In genomic region chr6:61898238-61898637, GRCm38 (mm10) we compare ENCODE assay signal across 27 mouse cellular contexts.
DNase-seq lines count a peak whose midpoint lies in the region; ATAC-seq and TF ChIP-seq lines count a peak whose summit lies in the region.
"Had no signal": no experiment of that assay in that cellular context is flagged by ENCODE, and none has a peak within 500 bp of the region (broad histone marks: within the 10 kb centered on the region; RNA-seq: fewer than 3 reads in every experiment).

No protein-coding gene starts in this region.

- no peaks in the 10 kb centered on the region for H3K27me3 ChIP-seq in hindbrain, embryonic 16.5 days (replicated peaks; ENCODE audit: control insufficient read depth, insufficient read depth, low read length)
- H3K27me3 ChIP-seq in hindbrain, embryonic 11.5 days (ENCODE audit: control insufficient read depth, insufficient read depth, low read length) = no peaks in the 10 kb centered on the region
- H3K27me3 ChIP-seq in hindbrain, postnatal 0 days (ENCODE audit: insufficient read depth, low read length) = no peaks in the 10 kb centered on the region
- H3K27me3 ChIP-seq in midbrain, postnatal 0 days (ENCODE audit: insufficient read depth, low read length) = no peaks in the 10 kb centered on the region
- H3K27me3 ChIP-seq: embryonic facial prominence, embryonic 13.5 days; forebrain, embryonic 12.5 days; forebrain, embryonic 15.5 days; heart, embryonic 12.5 days; heart, embryonic 15.5 days had no signal

- H3K36me3 ChIP-seq in hindbrain, embryonic 16.5 days (ENCODE audit: control insufficient read depth, insufficient read depth, low read length) = no peaks in the 10 kb centered on the region
- no peaks in the 10 kb centered on the region for H3K36me3 ChIP-seq in hindbrain, embryonic 11.5 days (ENCODE audit: control insufficient read depth, insufficient read depth, low read length)
- H3K36me3 ChIP-seq in hindbrain, postnatal 0 days (ENCODE audit: insufficient read depth, low read length) = no peaks in the 10 kb centered on the region
- no peaks in the 10 kb centered on the region for H3K36me3 ChIP-seq in midbrain, postnatal 0 days (ENCODE audit: insufficient read depth, low read length)
- H3K36me3 ChIP-seq: embryonic facial prominence, embryonic 10.5 days; embryonic facial prominence, embryonic 13.5 days; forebrain, embryonic 12.5 days; forebrain, embryonic 15.5 days; heart, embryonic 12.5 days; heart, embryonic 15.5 days had no signal

- H3K27ac ChIP-seq in hindbrain, embryonic 16.5 days (ENCODE audit: low read depth, low read length) = no peak overlapping the region; the same call in 1 of the 2 replicates
- no peak overlapping the region for H3K27ac ChIP-seq in hindbrain, embryonic 11.5 days (ENCODE audit: low read depth, low read length)
- no peak overlapping the region for H3K27ac ChIP-seq in hindbrain, postnatal 0 days
- H3K27ac ChIP-seq in midbrain, postnatal 0 days (ENCODE audit: low read depth, low read length) = no peak overlapping the region
- H3K27ac ChIP-seq: embryonic facial prominence, embryonic 10.5 days; embryonic facial prominence, embryonic 13.5 days; forebrain, embryonic 12.5 days; forebrain, embryonic 15.5 days; heart, embryonic 15.5 days had no signal

- H3K9me3 ChIP-seq in hindbrain, embryonic 16.5 days (ENCODE audit: control insufficient read depth, low read length) = no peaks in the 10 kb centered on the region
- no peaks in the 10 kb centered on the region for H3K9me3 ChIP-seq in hindbrain, embryonic 11.5 days (ENCODE audit: control insufficient read depth, low read length)
- H3K9me3 ChIP-seq in hindbrain, postnatal 0 days (ENCODE audit: low read length) = no peaks in the 10 kb centered on the region
- H3K9me3 ChIP-seq in midbrain, postnatal 0 days (ENCODE audit: low read length) = no peaks in the 10 kb centered on the region
- H3K9me3 ChIP-seq: embryonic facial prominence, embryonic 10.5 days; embryonic facial prominence, embryonic 13.5 days; forebrain, embryonic 12.5 days; forebrain, embryonic 15.5 days; heart, embryonic 12.5 days; heart, embryonic 15.5 days had no signal

- no peak for TF ChIP-seq CTCF in brain, embryonic 14.5 days (IDR thresholded peaks at IDR 0.05; ENCODE audit: borderline replicate concordance, extremely low read depth, insufficient read depth, insufficient read length)
- TF ChIP-seq CTCF in hindbrain, postnatal 0 days (IDR thresholded peaks at IDR 0.05; ENCODE audit: low read depth) = no peak
- TF ChIP-seq CTCF in midbrain, postnatal 0 days (IDR thresholded peaks at IDR 0.05) = peak; percentile 2; the same call in 1 of the 2 replicates

- no peak for TF ChIP-seq POLR2A in brain, embryonic 14.5 days (IDR thresholded peaks at IDR 0.05; ENCODE audit: borderline replicate concordance, extremely low read depth, insufficient read depth, insufficient read length, poor library complexity, severe bottlenecking)

- DNase-seq in hindbrain, embryonic 11.5 days (ENCODE audit: low spot score) = no peak
- peak; percentile 39 for DNase-seq in brain, embryonic 14.5 days (ENCODE audit: low read depth)
- DNase-seq in hindbrain, postnatal 0 days (ENCODE audit: low spot score) = peak; percentile 28
- DNase-seq in midbrain, postnatal 0 days (ENCODE audit: low spot score) = peak; percentile 30
- DNase-seq in MN1 (ENCODE audit: low spot score) = no peak
- DNase-seq: adrenal gland, postnatal 10 days; adrenal gland, postnatal 36 days; cerebellum, adult 11 months; cerebellum, adult 8-10 months; cerebellum, postnatal 10 days; cerebellum, postnatal 36 days; embryo, embryonic 11 days; gastrocnemius, postnatal 25 days; heart, adult 18-20 months; heart, postnatal 10 days; heart, postnatal 36 days had no signal

- H3K4me1 ChIP-seq in hindbrain, embryonic 16.5 days (ENCODE audit: control insufficient read depth, insufficient read depth, low read depth, low read length) = no peaks in the 10 kb centered on the region
- H3K4me1 ChIP-seq in hindbrain, embryonic 11.5 days (replicated peaks; ENCODE audit: control insufficient read depth, insufficient read depth, low read length) = no peaks in the 10 kb centered on the region
- H3K4me1 ChIP-seq in hindbrain, postnatal 0 days (ENCODE audit: insufficient read depth, low read length) = no peaks in the 10 kb centered on the region
- H3K4me1 ChIP-seq in midbrain, postnatal 0 days (ENCODE audit: insufficient read depth, low read length) = no peaks in the 10 kb centered on the region
- H3K4me1 ChIP-seq: embryonic facial prominence, embryonic 10.5 days; embryonic facial prominence, embryonic 13.5 days; forebrain, embryonic 12.5 days; forebrain, embryonic 15.5 days; heart, embryonic 12.5 days; heart, embryonic 15.5 days had no signal

- H3K4me3 ChIP-seq in hindbrain, embryonic 16.5 days (ENCODE audit: low read length) = no peak overlapping the region
- no peak overlapping the region for H3K4me3 ChIP-seq in hindbrain, embryonic 11.5 days (ENCODE audit: low read depth, low read length)
- H3K4me3 ChIP-seq in hindbrain, postnatal 0 days (ENCODE audit: low read length) = no peak overlapping the region
- no peak overlapping the region for H3K4me3 ChIP-seq in midbrain, postnatal 0 days (ENCODE audit: low read depth, low read length)
- H3K4me3 ChIP-seq: embryonic facial prominence, embryonic 10.5 days; embryonic facial prominence, embryonic 13.5 days; erythroblast, embryonic 14.5 days; forebrain, embryonic 12.5 days; forebrain, embryonic 15.5 days; heart, embryonic 12.5 days; heart, embryonic 15.5 days had no signal

- ATAC-seq in hindbrain, embryonic 16.5 days = 0 out of 2 replicates have a peak, but pooled peaks have one; percentile 45
- no peak for ATAC-seq in hindbrain, embryonic 11.5 days (ENCODE audit: low FRiP score)
- no peak for ATAC-seq in hindbrain, postnatal 0 days
- no peak for ATAC-seq in midbrain, postnatal 0 days (ENCODE audit: low FRiP score)
- ATAC-seq: CD4-positive, CD25-positive, alpha-beta regulatory T cell, adult 4 months; forebrain, embryonic 15.5 days; intestine, postnatal 0 days; Patski had no signal

- no peak overlapping the region for H3K4me2 ChIP-seq in hindbrain, embryonic 16.5 days (ENCODE audit: low read length)
- no peak overlapping the region for H3K4me2 ChIP-seq in hindbrain, embryonic 11.5 days (replicated peaks; ENCODE audit: low read depth, low read length)
- no peak overlapping the region for H3K4me2 ChIP-seq in hindbrain, postnatal 0 days (ENCODE audit: low read depth, low read length)
- no peak overlapping the region for H3K4me2 ChIP-seq in midbrain, postnatal 0 days (ENCODE audit: low read depth, low read length, poor library complexity, severe bottlenecking)
- H3K4me2 ChIP-seq: embryonic facial prominence, embryonic 13.5 days; forebrain, embryonic 12.5 days; forebrain, embryonic 15.5 days; heart, embryonic 12.5 days; heart, embryonic 15.5 days had no signal

- no peak overlapping the region for H3K9ac ChIP-seq in hindbrain, embryonic 16.5 days (ENCODE audit: low read depth, low read length)
- no peak overlapping the region for H3K9ac ChIP-seq in hindbrain, embryonic 11.5 days (ENCODE audit: low read depth, low read length)
- no peak overlapping the region for H3K9ac ChIP-seq in hindbrain, postnatal 0 days (replicated peaks; ENCODE audit: low read length)
- H3K9ac ChIP-seq in midbrain, postnatal 0 days (replicated peaks; ENCODE audit: low read length, poor library complexity, severe bottlenecking) = no peak overlapping the region
- H3K9ac ChIP-seq: embryonic facial prominence, embryonic 13.5 days; forebrain, embryonic 12.5 days; forebrain, embryonic 15.5 days; heart, embryonic 12.5 days; heart, embryonic 15.5 days had no signal

- WGBS in hindbrain, embryonic 16.5 days = 58% methylated on average over 4 of the region's 4 CpGs
- 78% methylated on average over 4 of the region's 4 CpGs for WGBS in hindbrain, embryonic 11.5 days
- 53% methylated on average over 4 of the region's 4 CpGs for WGBS in hindbrain, postnatal 0 days
- WGBS in midbrain, postnatal 0 days = 50% methylated on average over 4 of the region's 4 CpGs

Comparison
In these comparisons a context has a peak if more than half of its experiments do, and no peak if none do; other contexts are left out.
1. DNase-seq: peak in brain, embryonic 14.5 days (single experiment), hindbrain, postnatal 0 days (single experiment) and midbrain, postnatal 0 days (single experiment); none in hindbrain, embryonic 11.5 days (single experiment) and MN1 (single experiment).